Mouse (Mus musculus) kidney, postnatal 0 days (tissue): ENCODE results near the gene Tbc1d1. TPM values are rescaled to one million over a fixed set of nuclear protein-coding genes. Genes with fewer than 3 reads are reported as not detected.

Experiments
- ATAC-seq: fragments of 200-750 bp; cut with Nextera tagmentation; replicated peaks from 2 replicates; pipeline ENCODE4 v1.8.0; 2017; ENCODE audit warnings: low read depth, moderate number of reproducible peaks, moderate TSS enrichment, moderate library complexity; ENCODE audit not compliant: low FRiP score
- DNase-seq: peaks from one replicate; pipeline ENCODE4 v3.0.0-alpha.2; 2016; ENCODE audit warnings: low spot score
- H3K27ac ChIP-seq: fragments of 300-500 bp; sonication (generic); 2 replicates; pipeline ENCODE4 v1.5.1; 2014; ENCODE audit warnings: mild to moderate bottlenecking
- H3K27me3 ChIP-seq: fragments of 300-500 bp; sonication (generic); 2 replicates; pipeline ENCODE4 v1.6.1; 2014; ENCODE audit warnings: low read length, mixed read lengths; ENCODE audit not compliant: insufficient read depth
- H3K36me3 ChIP-seq: fragments of 300-500 bp; sonication (generic); 2 replicates; pipeline ENCODE4 v1.6.1; 2014; ENCODE audit warnings: low read length, mixed read lengths; ENCODE audit not compliant: insufficient read depth
- H3K4me1 ChIP-seq: fragments of 300-500 bp; sonication (generic); replicated peaks from 2 replicates; pipeline ENCODE4 v1.6.1; 2014; ENCODE audit warnings: antibody characterized with exemption, low read length, mixed read lengths; ENCODE audit not compliant: insufficient read depth
- H3K4me2 ChIP-seq: fragments of 300-500 bp; sonication (generic); 2 replicates; pipeline ENCODE4 v1.6.1; 2014; ENCODE audit warnings: mild to moderate bottlenecking, low read length, moderate library complexity, mixed read lengths
- H3K4me3 ChIP-seq: fragments of 300-500 bp; sonication (generic); replicated peaks from 2 replicates; pipeline ENCODE4 v1.5.1; 2014; ENCODE audit warnings: low read depth, low read length
- H3K9ac ChIP-seq: fragments of 300-500 bp; sonication (generic); 2 replicates; pipeline ENCODE4 v1.6.1; 2014; ENCODE audit warnings: low read depth, low read length
- H3K9me3 ChIP-seq: fragments of 300-500 bp; sonication (generic); replicated peaks from 2 replicates; pipeline ENCODE4 v1.6.1; 2016; ENCODE audit warnings: low read length, inconsistent platforms, mixed read lengths
- CTCF ChIP-seq: IDR thresholded peaks from 2 replicates; pipeline ENCODE4 v1.5.1; 2016; ENCODE audit warnings: antibody characterized with exemption, low read depth, mild to moderate bottlenecking, moderate library complexity
- WGBS: fragments of 180-500 bp; shearing (Covaris S2); extraction: QIAGEN DNeasy Blood & Tissue Kit; methylation state at CpG from one replicate; pipeline ENCODE4 v1.1.7; 2014; 5-methylcytosine and 5-hydroxymethylcytosine counted together
- polyA plus RNA-seq: library from polyadenylated mRNA; unstranded; fragments of >200 nt; fragmentation: Nextera tagmentation; extraction: Ambion mirVana; gene quantifications from 2 replicates; pipeline ENCODE4 v1.2.1, GENCODE M21; 2015

The Tbc1d1 gene
- polyA plus RNA-seq, 1 experiment from 2014 or later: 26.2 TPM

DNA sequence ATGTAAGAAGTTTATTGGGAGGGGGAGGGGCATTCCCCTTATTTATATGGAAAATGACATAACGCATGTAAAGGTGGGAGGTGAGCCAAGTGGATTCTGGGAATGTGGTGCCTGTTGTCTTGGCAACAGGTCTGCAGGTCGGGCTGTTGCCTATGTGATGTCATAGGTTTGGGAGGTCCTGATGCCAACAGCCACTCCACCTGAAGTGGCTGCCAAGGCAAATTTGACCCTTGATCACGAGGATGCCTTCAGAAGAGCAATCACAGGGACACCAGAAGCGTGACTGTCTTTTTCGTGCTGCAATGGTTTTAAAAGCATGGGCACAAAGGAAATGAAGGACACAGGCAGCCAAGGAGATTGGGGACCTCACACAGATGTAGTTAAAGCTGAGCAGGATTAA is 30.3 kb upstream of the Tbc1d1 start:
- 75% methylated on average over 5 of the region's 5 CpGs for WGBS
- H3K36me3 ChIP-seq: 0 out of 2 replicates have a peak, but pooled peaks cover 3% of the 10 kb centered on the region
- no peak overlapping the region for H3K27ac ChIP-seq
- H3K9me3 ChIP-seq: no peaks in the 10 kb centered on the region
- H3K27me3 ChIP-seq: no peaks in the 10 kb centered on the region
- TF ChIP-seq CTCF: no peak
- DNase-seq: no peak
- H3K4me2 ChIP-seq: no peak overlapping the region
- no peak overlapping the region for H3K9ac ChIP-seq
- ATAC-seq: no peak
- no peak overlapping the region for H3K4me3 ChIP-seq
- H3K4me1 ChIP-seq: no peaks in the 10 kb centered on the region

DNA sequence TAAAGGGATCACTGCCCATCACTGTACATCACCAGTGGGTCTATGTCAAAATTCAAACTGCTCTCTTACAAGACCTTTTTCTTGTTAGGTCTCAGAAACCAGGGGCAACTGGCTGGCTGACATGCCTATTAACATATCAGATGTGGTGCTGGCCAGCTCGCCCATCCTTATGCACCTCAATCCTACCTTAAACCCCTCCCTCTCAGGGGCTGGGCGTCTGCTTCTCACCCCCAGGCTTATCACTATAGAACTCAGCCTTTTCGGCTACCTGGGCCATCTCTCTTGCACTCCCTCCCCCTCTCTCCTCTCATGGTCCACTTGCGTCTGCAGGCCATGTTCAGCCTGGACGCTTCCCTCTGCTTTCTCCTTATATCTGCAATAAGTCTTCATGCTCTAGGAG is 24.6 kb upstream of the Tbc1d1 start:
- ATAC-seq: no peak

DNA sequence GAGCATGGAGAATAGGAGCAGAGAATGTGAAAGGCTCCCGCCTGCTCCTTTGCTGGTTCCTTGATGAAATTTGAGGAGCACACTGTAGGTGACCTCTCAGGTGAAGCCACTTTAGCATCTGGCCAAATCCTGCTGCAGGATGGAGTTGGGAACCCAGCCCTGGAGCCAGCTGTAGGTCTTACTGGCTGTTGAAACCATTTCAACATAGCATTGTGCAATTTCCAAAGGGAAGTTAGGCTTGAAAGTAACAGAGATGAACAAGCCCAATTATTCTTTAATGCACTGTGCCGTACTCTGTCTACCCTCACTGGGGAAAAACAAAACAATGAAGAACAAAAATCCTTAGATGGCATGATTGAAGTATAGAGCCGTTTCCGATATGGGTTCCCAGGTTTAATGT is 22.2 kb upstream of the Tbc1d1 start:
- Histone ChIP-seq H3K36me3 (no peaks in the 10 kb centered on the region), H3K4me2 (no peak overlapping the region), H3K4me3 (no peak overlapping the region), H3K9me3 (no peaks in the 10 kb centered on the region), H3K27ac (no peak overlapping the region), H3K4me1 (no peaks in the 10 kb centered on the region), H3K9ac (no peak overlapping the region), H3K27me3 (no peaks in the 10 kb centered on the region)
- no peak for TF ChIP-seq CTCF
- ATAC-seq: no peak
- WGBS: 78% methylated on average over 4 of the region's 4 CpGs
- no peak for DNase-seq

More for the DNA sequence above, 24.6 kb upstream of the Tbc1d1 start:
- WGBS: 58% methylated on average over 5 of the region's 5 CpGs
- no peak for DNase-seq
- Histone ChIP-seq H3K9ac (no peak overlapping the region), H3K27ac (no peak overlapping the region), H3K4me2 (no peak overlapping the region), H3K4me1 (no peaks in the 10 kb centered on the region), H3K9me3 (no peaks in the 10 kb centered on the region), H3K4me3 (no peak overlapping the region), H3K27me3 (no peaks in the 10 kb centered on the region), H3K36me3 (0 out of 2 replicates have a peak, but pooled peaks cover 3% of the 10 kb centered on the region)
- no peak for TF ChIP-seq CTCF

DNA sequence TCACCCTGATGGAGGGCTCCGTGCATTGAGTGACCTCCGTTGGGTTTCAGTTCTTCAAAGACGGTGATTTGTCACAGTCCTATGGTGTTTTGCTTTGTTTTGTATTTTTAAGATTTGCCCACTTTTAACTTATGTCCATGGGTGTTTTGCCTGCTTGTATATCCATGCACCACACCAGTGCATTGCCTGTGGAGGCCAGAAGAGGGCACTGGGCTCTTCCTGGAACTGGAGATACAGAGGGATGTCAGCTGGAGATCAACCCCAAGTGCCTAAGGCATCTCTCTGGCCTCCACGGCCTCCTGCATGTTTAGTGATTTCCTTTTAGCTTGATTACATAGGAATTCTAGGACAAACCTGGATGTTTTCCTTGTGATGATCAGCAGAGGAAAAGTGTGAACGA is 19.8 kb upstream of the Tbc1d1 start:
- Histone ChIP-seq H3K4me2 (no peak overlapping the region), H3K27ac (no peak overlapping the region), H3K4me3 (no peak overlapping the region), H3K27me3 (no peaks in the 10 kb centered on the region), H3K4me1 (no peaks in the 10 kb centered on the region), H3K36me3 (no peaks in the 10 kb centered on the region), H3K9me3 (no peaks in the 10 kb centered on the region), H3K9ac (no peak overlapping the region)
- DNase-seq (peak; percentile 46), ATAC-seq (no peak)
- WGBS: 78% methylated on average over 5 of the region's 5 CpGs
- TF ChIP-seq CTCF: peak; percentile 73

DNA sequence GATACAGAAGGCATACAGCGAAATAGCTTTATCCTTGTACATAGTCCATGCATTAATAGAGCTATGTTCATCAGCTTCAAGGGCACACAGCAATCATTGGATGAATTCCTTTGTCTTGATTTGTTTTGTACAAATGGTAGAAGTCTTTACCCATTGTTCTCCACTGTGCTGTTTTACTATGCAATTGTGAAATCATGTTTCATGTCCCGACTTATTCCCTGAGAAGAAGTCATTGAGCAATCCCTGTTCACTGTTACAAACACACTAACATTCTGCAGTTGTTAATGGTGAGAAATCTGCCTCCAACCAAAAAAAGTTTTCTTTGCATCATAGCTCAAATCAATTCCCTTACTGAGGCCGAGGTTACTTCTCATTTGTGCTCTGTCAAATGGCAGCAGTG is 15.9 kb upstream of the Tbc1d1 start:
- DNase-seq (no peak), ATAC-seq (no peak)
- no peak for TF ChIP-seq CTCF
- Histone ChIP-seq H3K4me3 (no peak overlapping the region), H3K9ac (no peak overlapping the region), H3K27ac (no peak overlapping the region), H3K4me1 (no peaks in the 10 kb centered on the region), H3K4me2 (no peak overlapping the region), H3K36me3 (no peaks in the 10 kb centered on the region), H3K27me3 (no peaks in the 10 kb centered on the region), H3K9me3 (no peaks in the 10 kb centered on the region)
- WGBS: 82% methylated on average over 3 of the region's 3 CpGs

DNA sequence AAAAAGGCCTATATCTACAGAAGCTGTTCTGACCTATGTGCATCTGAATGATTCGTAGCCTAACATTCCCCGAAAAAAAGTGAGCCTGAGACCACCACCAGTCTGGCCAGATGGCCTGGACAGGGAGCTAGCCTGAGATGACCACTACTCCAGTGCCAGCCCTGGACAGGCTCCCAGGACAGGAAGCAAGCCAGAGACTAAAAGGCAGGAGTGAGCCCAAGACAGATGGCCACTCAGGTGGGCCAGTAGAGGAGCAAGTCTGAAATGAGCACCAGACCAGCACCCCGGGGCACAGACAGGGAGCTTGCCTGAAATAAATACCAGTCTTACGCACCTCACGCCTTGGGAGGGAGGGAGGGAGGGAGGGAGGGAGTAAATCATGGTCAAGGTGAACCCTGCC is 11.8 kb upstream of the Tbc1d1 start:
- no peaks in the 10 kb centered on the region for H3K4me1 ChIP-seq
- H3K9ac ChIP-seq: no peak overlapping the region
- H3K4me2 ChIP-seq: no peak overlapping the region
- no peak for ATAC-seq
- H3K9me3 ChIP-seq: no peaks in the 10 kb centered on the region
- H3K4me3 ChIP-seq: no peak overlapping the region
- 66% methylated on average over 5 of the region's 5 CpGs for WGBS
- H3K27me3 ChIP-seq: no peaks in the 10 kb centered on the region
- no peaks in the 10 kb centered on the region for H3K36me3 ChIP-seq
- no peak for DNase-seq
- H3K27ac ChIP-seq: no peak overlapping the region
- TF ChIP-seq CTCF: no peak

DNA sequence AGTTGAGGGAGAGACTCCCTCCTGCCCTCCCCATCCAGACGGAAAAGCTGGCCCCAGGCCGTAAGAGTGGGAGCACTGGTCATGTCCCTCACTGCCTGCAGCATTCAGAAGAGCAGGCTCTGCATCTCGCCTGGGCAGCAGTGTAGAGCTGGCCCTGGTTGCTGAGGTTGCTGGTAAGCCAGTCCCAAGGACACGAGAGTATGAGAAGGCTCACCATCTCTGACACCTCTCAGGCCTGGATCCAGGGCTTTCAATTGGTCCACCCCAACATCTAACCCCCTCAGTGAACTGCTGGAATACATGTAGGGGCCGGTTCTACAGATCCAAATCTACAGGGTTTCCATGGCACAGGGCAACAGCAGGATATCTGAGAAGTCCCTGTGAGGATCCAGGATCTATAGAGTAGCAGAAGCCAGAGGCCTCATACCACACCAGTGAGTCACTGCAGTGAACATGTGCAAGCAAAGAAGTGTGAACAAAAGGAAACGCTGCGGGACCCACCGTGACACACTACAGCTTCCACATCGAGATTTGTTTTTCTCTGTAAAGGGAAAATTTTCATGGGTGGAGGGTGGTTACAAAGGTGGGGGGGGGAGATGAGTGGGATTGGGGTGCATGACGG is 9.6 kb upstream of the Tbc1d1 start:
- WGBS: 79% methylated on average over 10 of the region's 10 CpGs
- Histone ChIP-seq H3K9me3 (no peaks in the 10 kb centered on the region), H3K4me1 (no peaks in the 10 kb centered on the region), H3K27me3 (no peaks in the 10 kb centered on the region), H3K4me3 (no peak overlapping the region), H3K9ac (no peak overlapping the region), H3K4me2 (no peak overlapping the region), H3K36me3 (no peaks in the 10 kb centered on the region), H3K27ac (no peak overlapping the region)
- TF ChIP-seq CTCF: no peak
- ATAC-seq (no peak), DNase-seq (no peak)
